In genomic region chr14:62991271-62991670, GRCm38 (mm10) we compare ENCODE assay signal across 23 mouse cellular contexts. TPM values are rescaled to one million over a fixed set of nuclear protein-coding genes. Genes with fewer than 3 reads are reported as not detected.
DNase-seq lines count a peak whose midpoint lies in the region; ATAC-seq and TF ChIP-seq lines count a peak whose summit lies in the region.
"Had no signal": no experiment of that assay in that cellular context is flagged by ENCODE, and none has a peak within 500 bp of the region (broad histone marks: within the 10 kb centered on the region; RNA-seq: fewer than 3 reads in every experiment).

No protein-coding gene starts in this region.

- no peaks in the 10 kb centered on the region for H3K9me3 ChIP-seq in liver, embryonic 16.5 days (replicated peaks; ENCODE audit: control insufficient read depth, low read length)
- H3K9me3 ChIP-seq in liver, embryonic 11.5 days (ENCODE audit: control insufficient read depth, low read length), result no peaks in the 10 kb centered on the region
- H3K9me3 ChIP-seq in midbrain, embryonic 13.5 days, result no peaks in the 10 kb centered on the region
- H3K9me3 ChIP-seq in midbrain, embryonic 11.5 days (ENCODE audit: control insufficient read depth, low read length), result peaks cover 3% of the 10 kb centered on the region; the same call in 1 of the 2 replicates
- H3K9me3 ChIP-seq: forebrain, embryonic 15.5 days; hindbrain, embryonic 13.5 days had no signal

- TF ChIP-seq CTCF in C2C12 (IDR thresholded peaks at IDR 0.05; ENCODE audit: control insufficient read depth, insufficient read depth, insufficient read length), result no peak

- no peak for DNase-seq in liver, embryonic 11.5 days (ENCODE audit: low spot score)
- DNase-seq in 3T3-L1 (ENCODE audit: low read depth, low spot score), result peak; percentile 74
- peak; percentile 13 for DNase-seq in fibroblast of lung, adult 2 months (ENCODE audit: low read depth)
- no peak for DNase-seq in midbrain, embryonic 11.5 days (ENCODE audit: low spot score, missing footprints)
- DNase-seq: adrenal gland, postnatal 14 days; cerebellum, adult 2 months; cerebellum, postnatal 36 days; heart, postnatal 36 days; kidney, adult 18-20 months; left cerebral cortex, postnatal 4 days; thymus, adult 2 months had no signal

- H3ac ChIP-seq in C2C12 (ENCODE audit: control insufficient read depth, insufficient read length, low read depth), result no peak overlapping the region

- H3K4me3 ChIP-seq in liver, embryonic 16.5 days (ENCODE audit: low read depth, low read length), result no peak overlapping the region
- no peak overlapping the region for H3K4me3 ChIP-seq in liver, embryonic 11.5 days (ENCODE audit: low read depth, low read length)
- no peak overlapping the region for H3K4me3 ChIP-seq in C2C12 (ENCODE audit: insufficient read depth, poor library complexity, severe bottlenecking)
- H3K4me3 ChIP-seq in midbrain, embryonic 13.5 days (replicated peaks), result no peak overlapping the region
- no peak overlapping the region for H3K4me3 ChIP-seq in midbrain, embryonic 11.5 days (ENCODE audit: low read depth, low read length)
- H3K4me3 ChIP-seq: forebrain, embryonic 15.5 days; hindbrain, embryonic 13.5 days had no signal

- no peaks in the 10 kb centered on the region for H3K27me3 ChIP-seq in liver, embryonic 16.5 days (ENCODE audit: control insufficient read depth, insufficient read depth, low read depth, low read length)
- H3K27me3 ChIP-seq in liver, embryonic 11.5 days (replicated peaks; ENCODE audit: control insufficient read depth, insufficient read depth, low read length), result no peaks in the 10 kb centered on the region
- no peaks in the 10 kb centered on the region for H3K27me3 ChIP-seq in C2C12 (ENCODE audit: control insufficient read depth, insufficient read depth, insufficient read length)
- H3K27me3 ChIP-seq in midbrain, embryonic 13.5 days, result no peaks in the 10 kb centered on the region
- H3K27me3 ChIP-seq in midbrain, embryonic 11.5 days (ENCODE audit: control insufficient read depth, insufficient read depth, low read length), result no peaks in the 10 kb centered on the region
- H3K27me3 ChIP-seq: forebrain, embryonic 15.5 days; hindbrain, embryonic 13.5 days had no signal

- no peak overlapping the region for H3K27ac ChIP-seq in liver, embryonic 16.5 days (ENCODE audit: low read length)
- H3K27ac ChIP-seq in liver, embryonic 11.5 days (ENCODE audit: low read depth, low read length), result no peak overlapping the region
- no peak overlapping the region for H3K27ac ChIP-seq in midbrain, embryonic 13.5 days
- H3K27ac ChIP-seq in midbrain, embryonic 11.5 days (ENCODE audit: low read depth, low read length), result no peak overlapping the region
- H3K27ac ChIP-seq: forebrain, embryonic 15.5 days; hindbrain, embryonic 13.5 days; liver, embryonic 14.5 days; stomach, postnatal 0 days had no signal

- H3K9ac ChIP-seq in liver, embryonic 16.5 days (ENCODE audit: low read depth, low read length), result no peak overlapping the region
- no peak overlapping the region for H3K9ac ChIP-seq in liver, embryonic 11.5 days (ENCODE audit: low read depth, low read length)
- no peak overlapping the region for H3K9ac ChIP-seq in midbrain, embryonic 13.5 days (replicated peaks)
- no peak overlapping the region for H3K9ac ChIP-seq in midbrain, embryonic 11.5 days (ENCODE audit: low read length)
- H3K9ac ChIP-seq: forebrain, embryonic 15.5 days; hindbrain, embryonic 13.5 days; liver, embryonic 14.5 days had no signal

- 25% methylated on average over 3 of the region's 3 CpGs for WGBS in liver, embryonic 16.5 days (ENCODE audit: insufficient replicate concordance)
- WGBS in liver, embryonic 11.5 days, result 37% methylated on average over 3 of the region's 3 CpGs
- 74% methylated on average over 3 of the region's 3 CpGs for WGBS in midbrain, embryonic 13.5 days
- WGBS in midbrain, embryonic 11.5 days, result 81% methylated on average over 3 of the region's 3 CpGs

- H3K79me3 ChIP-seq in C2C12 (ENCODE audit: low read depth), result no peaks in the 10 kb centered on the region

- H3K36me3 ChIP-seq in liver, embryonic 16.5 days (ENCODE audit: control insufficient read depth, insufficient read depth), result no peaks in the 10 kb centered on the region
- no peaks in the 10 kb centered on the region for H3K36me3 ChIP-seq in liver, embryonic 11.5 days (ENCODE audit: control insufficient read depth, insufficient read depth, low read length)
- H3K36me3 ChIP-seq in C2C12 (ENCODE audit: control insufficient read depth, insufficient read depth), result no peaks in the 10 kb centered on the region
- no peaks in the 10 kb centered on the region for H3K36me3 ChIP-seq in midbrain, embryonic 13.5 days
- H3K36me3 ChIP-seq in midbrain, embryonic 11.5 days (ENCODE audit: control insufficient read depth, insufficient read depth, low read length), result no peaks in the 10 kb centered on the region
- H3K36me3 ChIP-seq: forebrain, embryonic 15.5 days; hindbrain, embryonic 13.5 days had no signal

- H3K4me1 ChIP-seq in liver, embryonic 16.5 days (ENCODE audit: control insufficient read depth, low read depth, low read length), result no peaks in the 10 kb centered on the region
- no peaks in the 10 kb centered on the region for H3K4me1 ChIP-seq in liver, embryonic 11.5 days (replicated peaks; ENCODE audit: control insufficient read depth, insufficient read depth, low read length)
- H3K4me1 ChIP-seq in midbrain, embryonic 13.5 days (replicated peaks), result no peaks in the 10 kb centered on the region
- H3K4me1 ChIP-seq in midbrain, embryonic 11.5 days (ENCODE audit: control insufficient read depth, insufficient read depth, low read length), result no peaks in the 10 kb centered on the region
- H3K4me1 ChIP-seq: forebrain, embryonic 15.5 days; hindbrain, embryonic 13.5 days had no signal

- peak; percentile 9; the same call in 1 of the 2 replicates for ATAC-seq in liver, embryonic 16.5 days (ENCODE audit: low read depth)
- no peak for ATAC-seq in liver, embryonic 11.5 days (replicated peaks; ENCODE audit: low FRiP score)
- no peak for ATAC-seq in midbrain, embryonic 13.5 days
- ATAC-seq in midbrain, embryonic 11.5 days (ENCODE audit: low FRiP score), result no peak
- ATAC-seq: forebrain, embryonic 15.5 days had no signal

- H3K4me2 ChIP-seq in liver, embryonic 16.5 days (ENCODE audit: low read depth, low read length), result no peak overlapping the region
- H3K4me2 ChIP-seq in liver, embryonic 11.5 days, result no peak overlapping the region
- H3K4me2 ChIP-seq in midbrain, embryonic 13.5 days (replicated peaks), result no peak overlapping the region
- H3K4me2 ChIP-seq in midbrain, embryonic 11.5 days, result no peak overlapping the region
- H3K4me2 ChIP-seq: forebrain, embryonic 15.5 days; hindbrain, embryonic 13.5 days had no signal

- H3K79me2 ChIP-seq in C2C12 (ENCODE audit: control insufficient read depth, insufficient read depth), result no peaks in the 10 kb centered on the region

TF ChIP-seq in C2C12, 6 proteins besides CTCF, POLR2A, EP300 and RAD21:
- no peak for TF ChIP-seq MYOD1 (IDR thresholded peaks at IDR 0.05; ENCODE audit: control insufficient read depth, insufficient read length, low read depth)
- TF ChIP-seq USF1 (IDR thresholded peaks at IDR 0.05; ENCODE audit: low read depth), result no peak
- peak; percentile 71 for TF ChIP-seq MAX (IDR thresholded peaks at IDR 0.05)
- no peak for TF ChIP-seq MYOG (IDR thresholded peaks at IDR 0.05; ENCODE audit: control insufficient read depth, extremely low read depth, insufficient read length)
- TF ChIP-seq CEBPB (IDR thresholded peaks at IDR 0.05; ENCODE audit: low read depth), result peak; percentile 81
- peak; percentile 53 for TF ChIP-seq FOSL1 (IDR thresholded peaks at IDR 0.05; ENCODE audit: insufficient read depth, low read length, poor library complexity, severe bottlenecking)

RNA-seq across cellular contexts. Expression of gene Defb47, which starts 6.6 kb away (rescaled TPM):
- polyA plus RNA-seq in liver, embryonic 16.5 days (2015; fragmentation: Nextera tagmentation; extraction: Ambion mirVana), result not detected in 2 replicates
- polyA plus RNA-seq in liver, embryonic 11.5 days (2014; fragmentation: Nextera tagmentation; extraction: Ambion mirVana), result not detected in 2 replicates
- polyA plus RNA-seq in C2C12 (2012; fragmentation: generic; extraction: Trizol), result 1.1 TPM
- polyA plus RNA-seq in midbrain, embryonic 13.5 days (2015; fragmentation: Nextera tagmentation; extraction: Ambion mirVana), result not detected in 2 replicates
- polyA plus RNA-seq in midbrain, embryonic 11.5 days (2014; fragmentation: Nextera tagmentation; extraction: Ambion mirVana), result not detected in 2 replicates
- polyA plus RNA-seq: embryonic facial prominence, embryonic 14.5 days; forebrain, embryonic 15.5 days; heart, embryonic 14.5 days; hindbrain, embryonic 13.5 days; kidney, embryonic 16.5 days; liver, embryonic 14.5 days; midbrain, postnatal 0 days; stomach, postnatal 0 days; thymus, adult 2 months; urinary bladder, adult 2 months had no signal

RNA-seq across cellular contexts. Expression of gene Defb48, which starts 7.0 kb away (rescaled TPM):
- polyA plus RNA-seq in liver, embryonic 16.5 days (2015; fragmentation: Nextera tagmentation; extraction: Ambion mirVana), result not detected in 2 replicates
- polyA plus RNA-seq in liver, embryonic 11.5 days (2014; fragmentation: Nextera tagmentation; extraction: Ambion mirVana), result not detected in 2 replicates
- not detected for polyA plus RNA-seq in C2C12 (2012; fragmentation: generic; extraction: Trizol)
- polyA plus RNA-seq in midbrain, embryonic 13.5 days (2015; fragmentation: Nextera tagmentation; extraction: Ambion mirVana), result not detected in 2 replicates
- not detected in 2 replicates for polyA plus RNA-seq in midbrain, embryonic 11.5 days (2014; fragmentation: Nextera tagmentation; extraction: Ambion mirVana)
- polyA plus RNA-seq: cerebellum, adult 2 months; embryonic facial prominence, embryonic 14.5 days; forebrain, embryonic 15.5 days; heart, embryonic 14.5 days; hindbrain, embryonic 13.5 days; kidney, embryonic 16.5 days; liver, embryonic 14.5 days; midbrain, postnatal 0 days; stomach, postnatal 0 days; thymus, adult 2 months; urinary bladder, adult 2 months had no signal

RNA-seq across cellular contexts. Expression of gene Defb43, which starts 20.3 kb away (rescaled TPM):
- polyA plus RNA-seq in liver, embryonic 16.5 days (2015; fragmentation: Nextera tagmentation; extraction: Ambion mirVana), result not detected in 2 replicates
- polyA plus RNA-seq in liver, embryonic 11.5 days (2014; fragmentation: Nextera tagmentation; extraction: Ambion mirVana), result not detected in 2 replicates
- not detected for polyA plus RNA-seq in C2C12 (2012; fragmentation: generic; extraction: Trizol)
- not detected in 2 replicates for polyA plus RNA-seq in midbrain, embryonic 13.5 days (2015; fragmentation: Nextera tagmentation; extraction: Ambion mirVana)
- not detected in 2 replicates for polyA plus RNA-seq in midbrain, embryonic 11.5 days (2014; fragmentation: Nextera tagmentation; extraction: Ambion mirVana)
- polyA plus RNA-seq: cerebellum, adult 2 months; embryonic facial prominence, embryonic 14.5 days; forebrain, embryonic 15.5 days; heart, embryonic 14.5 days; hindbrain, embryonic 13.5 days; kidney, embryonic 16.5 days; liver, embryonic 14.5 days; midbrain, postnatal 0 days; stomach, postnatal 0 days; thymus, adult 2 months; urinary bladder, adult 2 months had no signal

RNA-seq across cellular contexts. Expression of gene Defb42, which starts 55.5 kb away (rescaled TPM):
- not detected in 2 replicates for polyA plus RNA-seq in liver, embryonic 16.5 days (2015; fragmentation: Nextera tagmentation; extraction: Ambion mirVana)
- 0.48 and 0.67 TPM in 2 replicates for polyA plus RNA-seq in liver, embryonic 11.5 days (2014; fragmentation: Nextera tagmentation; extraction: Ambion mirVana)
- polyA plus RNA-seq in C2C12 (2012; fragmentation: generic; extraction: Trizol), result 2.8 TPM
- polyA plus RNA-seq in midbrain, embryonic 13.5 days (2015; fragmentation: Nextera tagmentation; extraction: Ambion mirVana), result not detected in 2 replicates
- polyA plus RNA-seq in midbrain, embryonic 11.5 days (2014; fragmentation: Nextera tagmentation; extraction: Ambion mirVana), result not detected in 2 replicates
- polyA plus RNA-seq: liver, embryonic 14.5 days; midbrain, postnatal 0 days had no signal

RNA-seq across cellular contexts. Expression of gene Defb30, which starts 58.5 kb away (rescaled TPM):
- not detected in 2 replicates for polyA plus RNA-seq in liver, embryonic 16.5 days (2015; fragmentation: Nextera tagmentation; extraction: Ambion mirVana)
- not detected in 2 replicates for polyA plus RNA-seq in liver, embryonic 11.5 days (2014; fragmentation: Nextera tagmentation; extraction: Ambion mirVana)
- not detected for polyA plus RNA-seq in C2C12 (2012; fragmentation: generic; extraction: Trizol)
- polyA plus RNA-seq in midbrain, embryonic 13.5 days (2015; fragmentation: Nextera tagmentation; extraction: Ambion mirVana), result not detected in 2 replicates
- polyA plus RNA-seq in midbrain, embryonic 11.5 days (2014; fragmentation: Nextera tagmentation; extraction: Ambion mirVana), result not detected in 2 replicates
- polyA plus RNA-seq: cerebellum, adult 2 months; embryonic facial prominence, embryonic 14.5 days; forebrain, embryonic 15.5 days; heart, embryonic 14.5 days; hindbrain, embryonic 13.5 days; kidney, embryonic 16.5 days; liver, embryonic 14.5 days; midbrain, postnatal 0 days; stomach, postnatal 0 days; thymus, adult 2 months; urinary bladder, adult 2 months had no signal

Comparison
In these comparisons a context has a peak if more than half of its experiments do, and no peak if none do; other contexts are left out.
1. DNase-seq: peak in 3T3-L1 (single experiment) and fibroblast of lung, adult 2 months (single experiment); none in liver, embryonic 11.5 days (single experiment) and midbrain, embryonic 11.5 days (single experiment).